Mouse (Mus musculus): ENCODE measurements around the gene Ropn1l.

DNA sequence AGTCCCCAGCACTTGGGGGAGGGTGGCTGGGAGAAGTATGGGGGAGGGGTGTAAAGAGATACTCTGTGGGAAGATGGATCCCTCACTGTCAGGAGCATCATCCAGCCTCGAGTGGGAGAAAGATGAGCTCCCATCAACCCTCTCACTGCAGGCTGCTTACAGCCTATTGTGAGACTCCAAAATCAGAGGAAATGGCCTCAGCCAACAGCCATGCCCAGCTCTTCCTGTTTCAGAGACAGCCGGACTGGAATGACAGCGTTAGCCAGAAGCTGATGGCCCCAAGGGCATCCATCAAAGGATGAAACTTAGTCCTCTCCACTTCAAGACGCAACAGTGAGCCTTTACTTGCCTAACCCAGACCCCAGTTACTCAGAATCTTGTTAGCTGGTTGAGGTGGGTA, 38.4 kb downstream of the Ropn1l start:
- TF ChIP-seq CTCF (conservative IDR thresholded peaks at IDR 0.05; ENCODE audit: low read length) (no peak), POU5F1 (IDR thresholded peaks at IDR 0.05; ENCODE audit: borderline replicate concordance, low read length) (no peak)
